Mouse (Mus musculus) adipocyte (in vitro differentiated cells): Measurements from ENCODE around the gene Sec24a.
"Not testable (repeated sequence)": the region's sequence is repeated elsewhere in the genome, so short reads cannot be mapped to it uniquely, and the experiment has no call there.

ENCODE experiments used
- DNase-seq: peaks from one replicate; pipeline ENCODE4 v3.0.0-alpha.2; 2016; ENCODE audit warnings: low spot score

The Sec24a gene

GRCm38 (mm10) chr11:51763213-51763907 is at the start of gene Sec24a, which contains the start of gene Sar1b:
Sec24a (minus strand) TSS chr11:51763634.
Sar1b (plus strand) TSS chr11:51763687.
- DNase-seq = peak; percentile 83

GRCm38 (mm10) chr11:51812022-51812546 is 48.6 kb upstream of the Sec24a start:
- DNase-seq = no peak

- DNase-seq = no peak
These were observed 47.8 kb upstream of the Sec24a start for GRCm38 (mm10) chr11:51811230-51811629.

GRCm38 (mm10) chr11:51809632-51810224 is 46.3 kb upstream of the Sec24a start:
- DNase-seq = peak; percentile 63

GRCm38 (mm10) chr11:51807108-51807879 is 43.9 kb upstream of the Sec24a start:
- DNase-seq = no peak

GRCm38 (mm10) chr11:51805221-51805981 is 42.0 kb upstream of the Sec24a start:
- DNase-seq = peak; percentile 45

- DNase-seq = peak; percentile 52
These were observed 37.3 kb upstream of the Sec24a start for GRCm38 (mm10) chr11:51800634-51801325.

GRCm38 (mm10) chr11:51796272-51796671 is 32.8 kb upstream of the Sec24a start:
- no peak for DNase-seq

GRCm38 (mm10) chr11:51790662-51791061 is 27.2 kb upstream of the Sec24a start:
- no peak for DNase-seq

GRCm38 (mm10) chr11:51789735-51790134 is 26.3 kb upstream of the Sec24a start:
- not testable (repeated sequence) for DNase-seq

GRCm38 (mm10) chr11:51785926-51786325 is 22.5 kb upstream of the Sec24a start:
- peak; percentile 33 for DNase-seq

GRCm38 (mm10) chr11:51782721-51783120 is 19.3 kb upstream of the Sec24a start:
- DNase-seq = no peak

- no peak for DNase-seq
These were observed 17.4 kb upstream of the Sec24a start for GRCm38 (mm10) chr11:51780773-51781267.

GRCm38 (mm10) chr11:51777478-51777877 is 14.0 kb upstream of the Sec24a start:
- DNase-seq = no peak

- no peak for DNase-seq
These were observed 12.1 kb upstream of the Sec24a start for GRCm38 (mm10) chr11:51775507-51775906.

- DNase-seq = no peak
These were observed 4.9 kb upstream of the Sec24a start for GRCm38 (mm10) chr11:51768296-51768695.

GRCm38 (mm10) chr11:51767579-51768220 is 4.3 kb upstream of the Sec24a start:
- no peak for DNase-seq

- no peak for DNase-seq
These were observed 1.4 kb upstream of the Sec24a start for GRCm38 (mm10) chr11:51764816-51765215.

- DNase-seq = no peak
These were observed 521 bp upstream of the Sec24a start for GRCm38 (mm10) chr11:51763955-51764354.

GRCm38 (mm10) chr11:51761241-51761640 is 2.2 kb downstream of the Sec24a start:
- no peak for DNase-seq
